Mouse (Mus musculus): ENCODE data around the gene Lhx6.

GRCm38 (mm10) chr2:36108615-36109014 lies 3.4 kb upstream of the Lhx6 start:
- no peak for TF ChIP-seq POLR2A (IDR thresholded peaks at IDR 0.05; ENCODE audit: insufficient read depth, low read depth, low read length)
- no peak for TF ChIP-seq CTCF (IDR thresholded peaks at IDR 0.05; ENCODE audit: insufficient read depth, low read depth, low read length)
